Mouse (Mus musculus): ENCODE measurements at regions not wholly inside any gene's neighbourhood (a gene's known extent, or its start where the extent isn't known, plus 50 kb on each side); places are given as distances from the start of the nearest gene placed in this dataset.

- no peak for TF ChIP-seq JUN (IDR thresholded peaks at IDR 0.05; ENCODE audit: insufficient read depth, low read depth, low read length)
- no peak for TF ChIP-seq MXI1 (IDR thresholded peaks at IDR 0.05; ENCODE audit: low read depth, low read length)
- no peak for TF ChIP-seq CTCF (conservative IDR thresholded peaks at IDR 0.05 in 1 of 2, IDR thresholded peaks at IDR 0.05 in 1 of 2; ENCODE audit: low read depth in 2 of 2, low read length in 2 of 2)
- no peak for TF ChIP-seq MAX (IDR thresholded peaks at IDR 0.05; ENCODE audit: low read length)
- TF ChIP-seq EP300 (IDR thresholded peaks at IDR 0.05; ENCODE audit: low read length), result no peak
- TF ChIP-seq CHD1 (IDR thresholded peaks at IDR 0.05; ENCODE audit: low read depth, low read length), result no peak
- no peak for TF ChIP-seq TCF12 (IDR thresholded peaks at IDR 0.05; ENCODE audit: low read depth, low read length)
- no peak for TF ChIP-seq ZMIZ1 (IDR thresholded peaks at IDR 0.05; ENCODE audit: low read depth, low read length)
- no peak for TF ChIP-seq NELFE (IDR thresholded peaks at IDR 0.05; ENCODE audit: low read depth, low read length)
- TF ChIP-seq ZNF384 (IDR thresholded peaks at IDR 0.05; ENCODE audit: low read depth, low read length), result no peak
- no peak for TF ChIP-seq POLR2A (IDR thresholded peaks at IDR 0.05; ENCODE audit: low read depth, low read length)
- TF ChIP-seq MEF2A (IDR thresholded peaks at IDR 0.05; ENCODE audit: borderline replicate concordance, low read depth, low read length), result no peak
- no peak for TF ChIP-seq JUND (conservative IDR thresholded peaks at IDR 0.05; ENCODE audit: low read depth, low read length)
- no peak for TF ChIP-seq TBP (conservative IDR thresholded peaks at IDR 0.05; ENCODE audit: low read depth, low read length)
Observed at GRCm38 (mm10) chr6:51320676-51321419, 111.6 kb upstream of the Nfe2l3 start.
